Mouse (Mus musculus): ENCODE results near the gene Agmo. TPM values are rescaled to one million over a fixed set of nuclear protein-coding genes. Genes with fewer than 3 reads are reported as not detected.

Gene Agmo
- total RNA-seq (2015), result 0.15 and 0.52 TPM in 2 replicates
- 2.0 TPM in 1 of 2 replicates, not detected in the other for total RNA-seq (2017)

DNA sequence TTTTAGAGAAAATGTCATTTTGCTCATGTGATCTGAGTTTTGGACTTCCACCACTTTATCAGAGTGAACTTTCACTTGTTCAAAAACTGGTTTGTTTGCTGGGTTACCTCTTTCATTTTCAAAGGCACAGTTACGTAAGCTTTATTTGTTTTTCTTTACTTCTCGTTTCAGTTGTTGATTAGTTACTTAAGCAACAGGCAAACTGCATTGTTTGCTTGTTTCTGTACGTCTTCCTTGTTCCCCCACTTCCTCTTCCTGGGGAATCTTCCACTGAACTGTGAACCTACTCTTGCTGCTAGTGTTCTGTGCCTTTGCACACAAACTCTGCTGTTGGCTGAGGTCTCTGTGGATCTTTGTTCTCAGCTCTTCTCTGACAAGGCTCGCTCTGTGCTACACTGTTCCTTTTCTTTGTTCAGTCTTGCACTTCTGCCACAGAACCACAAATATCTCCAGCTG is at the start of gene Agmo:
Gene Agmo, plus strand, starts transcription at position 76 of the 456 bp plus-strand sequence.
- peak; percentile 95 for ATAC-seq (replicated peaks; ENCODE audit: poor library complexity)

DNA sequence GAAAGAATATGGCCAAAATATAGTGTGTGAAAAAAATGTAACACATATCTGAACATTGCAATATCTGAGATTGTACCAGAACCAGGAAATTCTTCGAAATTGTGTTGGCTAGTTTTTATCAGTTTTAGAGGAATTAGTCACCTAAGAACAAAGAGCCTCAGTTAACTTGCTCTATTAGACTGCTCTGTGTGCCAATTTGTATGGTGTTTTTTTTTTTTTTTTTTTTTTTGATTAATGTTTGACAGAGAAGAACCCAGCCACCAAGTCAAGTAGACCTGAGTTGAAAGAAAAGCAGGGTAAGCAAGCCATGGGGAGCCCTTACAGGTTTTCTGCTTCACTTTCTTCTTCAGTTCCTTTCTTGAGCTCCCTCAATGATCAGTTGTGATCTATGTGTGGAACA is 10.3 kb upstream of the Agmo start:
- ATAC-seq (replicated peaks; ENCODE audit: poor library complexity), result no peak

DNA sequence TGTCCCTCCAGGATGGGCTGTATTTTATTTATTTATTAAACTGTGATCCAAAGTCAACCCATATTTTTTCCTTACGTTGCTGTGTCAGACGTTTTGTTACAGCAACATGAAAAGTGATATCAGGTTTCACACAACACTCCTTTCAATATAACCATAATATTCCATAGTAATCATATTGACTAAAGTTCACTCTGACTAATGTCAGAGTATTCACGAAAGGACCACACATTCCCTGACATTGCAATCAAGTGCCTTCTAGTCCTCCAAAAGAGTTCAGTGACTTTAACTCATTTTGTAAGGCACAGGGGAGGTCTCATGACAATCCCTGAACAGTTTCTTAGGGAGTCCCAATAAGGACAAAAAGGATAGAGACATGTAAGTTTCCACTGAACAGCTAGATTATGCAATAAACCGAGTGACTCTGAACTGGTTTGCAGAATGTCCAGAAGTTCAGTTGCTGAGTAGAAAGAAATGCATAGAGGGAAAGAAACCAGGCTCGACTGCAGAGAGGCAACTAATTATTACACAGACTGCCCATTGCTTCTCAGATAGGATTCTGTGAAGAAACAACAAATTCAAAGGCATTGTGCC is 371 bp upstream of the Agmo start:
- peak; percentile 44; the same call in 1 of the 2 replicates for ATAC-seq (replicated peaks; ENCODE audit: poor library complexity)

DNA sequence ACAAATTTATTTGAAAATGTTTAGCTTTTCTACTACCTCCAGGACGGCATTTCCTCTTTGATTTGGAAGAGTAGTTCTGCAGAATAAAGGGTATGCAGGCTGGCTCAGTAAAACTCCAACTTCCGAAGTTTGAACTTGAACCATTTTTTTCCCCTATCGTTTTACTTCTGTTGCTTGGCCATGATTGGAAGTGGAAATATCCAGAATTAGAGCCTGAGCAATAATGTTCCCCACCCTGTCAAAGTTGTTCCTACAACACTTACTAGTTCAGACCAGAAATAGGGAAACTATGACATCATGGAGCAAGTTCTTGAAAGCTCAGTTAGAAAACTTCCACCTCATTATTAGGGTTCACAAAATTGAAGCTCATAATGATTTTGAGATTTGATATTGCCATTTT is 1.0 kb downstream of the Agmo start:
- ATAC-seq (replicated peaks; ENCODE audit: poor library complexity), result no peak

DNA sequence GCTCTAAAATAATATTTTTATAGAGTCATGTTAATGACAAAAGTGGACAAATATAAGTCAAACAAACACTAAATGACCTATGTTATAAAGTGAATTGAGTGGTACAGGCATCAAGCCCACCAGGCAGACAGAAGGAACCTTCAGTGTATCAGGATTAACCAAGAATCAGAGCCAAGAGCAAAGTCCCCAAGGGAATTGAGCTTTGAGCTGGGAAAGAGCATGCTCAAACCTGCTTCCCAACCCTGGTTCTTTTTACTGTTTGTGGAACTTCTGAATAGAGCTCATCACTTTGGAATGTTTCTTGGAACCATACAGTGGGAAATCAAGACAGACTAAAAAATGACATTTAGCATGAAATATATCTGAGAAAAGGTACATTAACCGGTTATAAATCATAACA is 3.4 kb downstream of the Agmo start:
- no peak for ATAC-seq (replicated peaks; ENCODE audit: poor library complexity)

DNA sequence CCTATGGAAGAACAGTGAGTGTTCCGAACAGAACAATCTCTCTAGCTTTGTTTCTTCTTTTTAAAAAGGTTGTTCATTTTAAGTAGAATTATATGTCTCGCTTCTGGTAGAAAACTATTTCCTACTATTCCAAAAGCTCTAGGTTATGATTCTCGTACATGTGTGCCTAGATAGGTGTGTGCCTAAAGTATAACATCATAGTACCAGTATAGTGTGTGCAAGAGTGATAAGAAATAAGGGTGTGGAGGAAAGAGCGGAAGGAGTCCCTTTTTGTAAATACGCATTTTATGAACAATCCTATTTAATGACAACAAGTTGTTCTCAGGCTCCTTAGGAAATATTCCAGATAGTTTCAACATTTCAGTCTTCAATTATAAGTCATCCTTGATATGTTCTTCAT is 10.2 kb downstream of the Agmo start:
- ATAC-seq (replicated peaks; ENCODE audit: poor library complexity), result no peak

DNA sequence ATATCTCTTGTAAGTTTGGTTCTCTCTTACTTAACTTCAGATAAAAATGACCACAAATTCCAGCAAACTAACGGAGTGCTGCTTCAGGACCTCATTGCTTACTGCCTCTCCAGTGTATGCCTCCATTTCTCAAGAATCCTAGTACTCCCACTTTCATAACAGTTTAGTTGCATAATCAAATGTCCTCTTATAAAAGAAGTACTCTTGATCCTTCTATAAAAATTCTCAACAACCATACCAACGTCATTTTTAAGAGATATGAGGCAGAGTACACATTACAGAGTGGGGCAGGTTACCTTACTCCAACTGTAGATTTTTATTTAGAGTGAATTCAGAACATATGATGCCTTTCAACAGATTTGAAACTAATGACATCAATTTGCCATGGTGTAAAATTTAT is 15.7 kb downstream of the Agmo start:
- no peak for ATAC-seq (replicated peaks; ENCODE audit: poor library complexity)

DNA sequence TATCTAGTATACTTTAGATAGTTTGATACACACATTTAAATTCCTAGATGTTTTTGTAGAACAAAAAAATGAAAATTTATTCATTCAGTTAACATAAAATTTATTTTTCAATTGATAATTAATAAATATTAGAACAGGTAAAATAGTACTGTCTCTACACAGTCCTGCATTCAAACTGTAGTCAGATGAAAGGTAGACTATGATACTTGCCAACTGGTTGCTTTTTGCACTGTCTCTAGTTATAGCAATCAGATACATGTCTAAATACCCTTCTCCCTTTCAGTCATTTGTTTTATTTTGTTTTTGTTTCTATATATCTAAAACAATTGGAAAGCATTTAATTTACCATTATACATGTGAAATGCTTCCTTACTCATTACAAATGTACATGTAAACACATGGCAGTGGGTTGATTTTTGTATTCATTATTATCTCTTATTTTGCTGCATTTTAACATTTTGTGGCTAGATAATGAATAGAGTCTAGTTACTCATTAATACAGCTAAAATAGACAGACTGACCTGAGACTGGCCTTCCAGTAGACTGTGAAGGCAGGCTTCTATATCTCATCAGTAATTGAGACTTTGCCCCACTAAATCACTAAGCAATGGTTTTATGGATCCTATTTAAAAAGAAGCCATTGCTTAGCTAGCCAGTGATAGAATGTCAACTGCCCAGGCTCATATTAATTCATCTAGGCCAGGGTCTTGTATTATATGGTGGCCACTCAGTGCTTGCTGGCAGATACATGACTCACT is 18.5 kb downstream of the Agmo start:
- ATAC-seq (replicated peaks; ENCODE audit: poor library complexity), result no peak

DNA sequence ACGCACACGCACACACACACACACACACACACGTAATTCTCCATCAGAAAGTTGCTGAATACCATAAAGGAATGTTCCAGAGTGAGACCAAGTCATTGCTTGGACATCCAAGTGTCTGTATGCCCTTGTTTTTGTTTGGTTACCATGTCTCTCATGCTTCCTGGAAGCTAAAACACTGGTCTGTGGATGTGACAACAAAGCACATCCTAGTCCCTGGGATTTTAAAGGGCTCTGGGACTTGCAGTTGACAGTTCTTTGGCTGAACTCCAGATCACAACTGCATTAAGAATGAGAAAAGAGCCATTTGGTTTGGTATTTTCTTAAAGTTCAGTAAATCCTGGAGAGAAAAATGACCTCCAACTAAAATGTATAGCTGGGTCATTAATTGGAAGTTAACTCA is 22.2 kb downstream of the Agmo start:
- ATAC-seq (replicated peaks; ENCODE audit: poor library complexity), result no peak

DNA sequence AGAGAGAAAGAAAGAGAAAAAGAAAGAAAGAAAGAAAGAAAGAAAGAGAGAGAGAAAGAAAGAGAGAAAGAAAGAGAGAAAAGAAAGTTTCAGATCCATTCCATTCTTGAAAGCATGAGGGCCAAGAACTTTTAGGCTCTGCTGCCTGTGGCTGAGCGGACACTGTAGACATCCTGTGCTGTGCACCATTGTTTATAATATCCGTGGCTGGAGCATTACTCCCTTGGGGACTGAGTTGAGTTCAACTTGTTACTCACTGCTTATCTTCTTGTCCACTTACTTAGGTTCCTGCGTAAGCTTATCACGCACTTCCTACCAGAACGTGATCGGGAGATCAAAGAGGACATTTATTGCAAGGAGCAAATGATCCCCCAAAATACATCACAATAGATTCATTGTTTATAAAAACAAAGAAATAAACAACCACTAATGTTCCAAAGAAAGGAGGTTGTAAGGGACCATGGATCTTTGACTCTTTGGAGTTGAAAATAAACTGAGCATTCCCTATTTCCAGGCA is 27.3 kb downstream of the Agmo start:
- no peak for ATAC-seq (replicated peaks; ENCODE audit: poor library complexity)

DNA sequence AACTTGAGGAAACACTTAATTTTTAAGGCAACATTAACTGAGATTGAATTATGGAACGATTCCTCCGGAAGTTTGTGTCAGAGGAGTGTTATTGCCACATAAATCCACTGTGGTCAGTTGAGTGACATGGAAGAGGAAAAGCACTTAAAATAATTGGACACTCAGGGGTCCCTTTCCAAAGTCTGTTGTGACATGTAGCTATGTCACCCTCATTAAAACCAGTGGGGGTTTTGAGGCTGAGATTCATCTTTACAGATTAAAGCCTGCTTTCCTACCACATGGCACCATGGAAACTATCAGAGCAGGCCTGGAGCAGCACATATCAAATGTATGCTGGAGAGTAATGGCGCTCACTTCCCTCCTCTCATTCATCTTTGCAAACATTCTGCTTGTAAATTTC is 31.2 kb downstream of the Agmo start:
- ATAC-seq (replicated peaks; ENCODE audit: poor library complexity), result no peak; the same call in 1 of the 2 replicates

DNA sequence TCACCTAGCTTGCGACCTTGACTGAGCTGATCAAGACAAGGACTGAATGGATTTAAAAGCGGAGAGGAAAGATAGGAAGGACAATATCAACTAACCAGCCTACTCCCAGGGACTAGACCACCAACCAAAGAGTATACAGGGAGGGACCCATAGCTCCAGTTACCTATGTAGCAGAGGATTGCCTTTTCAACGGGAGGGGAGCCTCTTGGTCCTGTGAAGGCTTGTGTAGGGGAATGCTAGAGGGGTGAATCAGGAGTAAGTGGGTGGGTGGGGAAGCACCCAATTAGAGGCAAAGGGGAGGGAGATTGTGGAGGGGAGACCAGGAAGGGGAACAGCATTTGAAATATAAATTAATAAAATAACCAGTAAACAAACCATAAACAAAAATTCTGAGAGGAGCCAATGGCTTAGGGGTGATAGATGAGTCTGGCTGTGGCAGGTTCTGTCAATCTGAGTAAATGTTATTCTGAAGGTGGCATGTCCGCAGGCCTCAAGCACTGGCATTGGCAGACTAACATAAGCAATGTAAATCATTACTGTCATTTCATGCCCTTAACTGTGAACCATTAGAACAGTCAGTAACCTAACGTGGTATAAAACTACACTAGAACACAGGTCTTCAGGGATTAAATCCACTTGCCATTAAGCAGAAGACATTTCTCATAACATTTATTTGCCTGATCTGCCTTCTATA is 32.7 kb downstream of the Agmo start:
- no peak for ATAC-seq (replicated peaks; ENCODE audit: poor library complexity)

DNA sequence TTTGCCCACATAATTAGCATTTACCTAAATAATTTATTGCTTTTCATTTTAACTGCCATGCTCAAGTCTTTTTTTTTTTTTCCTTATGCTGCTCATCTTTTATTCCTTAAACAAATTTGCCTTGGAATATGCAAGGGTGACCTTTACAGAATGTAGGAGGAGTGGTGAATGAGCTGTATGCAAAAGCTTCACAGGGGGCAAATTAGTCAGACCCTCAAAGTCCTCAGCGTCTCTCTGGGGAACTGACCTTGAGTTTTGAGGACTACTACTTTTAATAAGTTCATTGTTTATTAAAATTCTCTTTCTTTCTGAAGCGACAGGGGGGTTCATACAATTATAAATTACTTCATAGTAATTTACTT is 33.2 kb downstream of the Agmo start:
- ATAC-seq (replicated peaks; ENCODE audit: poor library complexity), result no peak

DNA sequence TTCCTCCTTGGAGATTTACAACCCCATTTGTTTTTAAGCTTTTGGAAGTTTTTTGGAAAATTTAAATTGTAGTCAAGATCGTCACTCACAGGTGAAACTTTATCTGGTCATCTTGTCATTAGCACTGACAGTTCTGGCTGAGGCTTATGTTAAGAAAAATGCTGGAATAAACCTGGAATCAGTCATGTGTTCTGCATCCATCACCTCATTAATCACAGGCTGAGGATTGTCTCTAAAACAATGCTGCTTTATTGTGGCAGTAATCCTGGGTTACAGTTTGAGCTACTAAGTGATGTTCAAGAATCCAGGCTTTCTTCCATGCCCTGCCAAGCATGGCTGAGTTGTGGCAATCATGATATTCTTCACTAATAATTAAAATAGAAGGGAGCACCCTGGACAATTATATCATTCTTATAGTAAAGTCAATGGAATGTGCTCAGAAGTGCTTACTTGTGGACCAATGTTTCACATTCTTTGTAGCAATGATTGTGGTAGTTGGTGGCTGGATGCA is 65.6 kb downstream of the Agmo start:
- ATAC-seq (replicated peaks; ENCODE audit: poor library complexity), result no peak

DNA sequence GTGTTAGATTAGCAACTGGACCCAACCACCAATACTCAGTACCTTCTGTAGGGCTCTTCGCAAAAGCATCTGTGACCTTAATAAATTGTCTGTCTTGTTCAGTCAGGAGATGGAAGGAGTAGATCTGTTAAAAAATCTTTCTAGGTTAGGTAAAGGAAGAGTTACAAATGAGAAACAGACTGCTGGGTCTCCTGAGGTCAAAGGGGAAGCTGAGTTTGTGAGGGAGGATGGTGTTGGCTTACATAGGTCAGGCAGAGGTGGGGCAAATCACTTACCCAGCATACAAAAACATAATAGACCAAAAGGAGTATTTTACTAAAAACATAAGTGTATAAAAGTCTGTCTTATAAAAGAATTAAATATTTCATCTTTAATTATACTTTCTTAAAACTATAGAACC is 69.3 kb downstream of the Agmo start:
- ATAC-seq (replicated peaks; ENCODE audit: poor library complexity), result no peak

DNA sequence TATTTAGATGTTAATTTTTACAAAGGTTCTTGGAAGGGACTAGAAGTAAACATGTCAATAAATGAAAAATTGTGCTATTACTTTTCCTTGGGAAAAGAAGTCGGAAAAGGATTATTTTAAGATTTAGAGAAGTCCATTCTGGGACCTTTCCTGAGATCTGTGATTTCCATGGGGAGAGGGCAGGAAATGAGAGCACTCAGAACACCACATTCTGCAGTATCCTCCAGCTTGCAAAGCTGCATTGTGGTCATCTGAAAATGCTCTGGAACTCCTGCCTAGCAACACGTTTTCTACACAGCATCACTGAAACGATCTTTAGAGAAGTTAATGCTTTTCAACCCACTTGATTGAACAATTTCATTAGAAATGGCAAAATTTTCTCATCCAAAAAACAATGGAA is 81.4 kb downstream of the Agmo start:
- ATAC-seq (replicated peaks; ENCODE audit: poor library complexity), result no peak

DNA sequence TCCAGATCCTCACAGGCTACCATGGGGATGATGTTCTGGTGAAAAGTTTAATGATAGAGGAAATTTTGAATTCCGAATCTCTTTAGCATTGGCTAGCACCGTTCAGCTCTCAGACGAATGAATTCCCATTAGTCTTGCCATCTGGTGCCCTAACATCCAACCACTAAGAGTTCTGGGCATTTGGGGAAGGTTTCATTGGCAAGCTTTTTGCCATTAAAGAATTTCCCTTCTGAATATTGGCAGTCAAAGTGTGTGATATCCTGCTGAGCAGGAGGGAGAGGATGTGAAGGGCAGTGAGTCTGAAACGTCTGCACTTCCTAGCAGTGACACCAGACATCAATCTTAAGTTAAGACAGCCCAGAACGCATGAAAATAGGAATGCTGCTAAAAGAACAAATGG is 93.5 kb downstream of the Agmo start:
- ATAC-seq (replicated peaks; ENCODE audit: poor library complexity), result no peak

DNA sequence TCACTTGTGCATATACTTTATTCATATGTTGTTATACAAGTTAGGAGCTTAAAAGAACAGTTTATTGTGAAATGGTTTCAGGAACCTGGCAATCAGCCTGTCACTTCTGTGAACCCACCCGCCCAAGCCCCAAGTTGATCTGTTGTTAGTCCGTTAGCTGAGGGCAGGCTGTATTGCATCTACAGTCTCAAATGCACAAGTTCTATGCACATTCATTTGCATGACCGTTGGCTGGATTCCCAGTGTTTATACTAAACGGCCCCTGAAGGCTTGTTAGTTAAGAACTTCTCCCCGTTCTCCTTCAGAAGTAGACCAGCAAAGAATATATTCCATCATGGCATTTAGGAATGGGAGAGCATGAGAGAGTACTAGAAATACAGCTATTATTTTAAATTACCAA is 102.8 kb downstream of the Agmo start:
- no peak for ATAC-seq (replicated peaks; ENCODE audit: poor library complexity)

DNA sequence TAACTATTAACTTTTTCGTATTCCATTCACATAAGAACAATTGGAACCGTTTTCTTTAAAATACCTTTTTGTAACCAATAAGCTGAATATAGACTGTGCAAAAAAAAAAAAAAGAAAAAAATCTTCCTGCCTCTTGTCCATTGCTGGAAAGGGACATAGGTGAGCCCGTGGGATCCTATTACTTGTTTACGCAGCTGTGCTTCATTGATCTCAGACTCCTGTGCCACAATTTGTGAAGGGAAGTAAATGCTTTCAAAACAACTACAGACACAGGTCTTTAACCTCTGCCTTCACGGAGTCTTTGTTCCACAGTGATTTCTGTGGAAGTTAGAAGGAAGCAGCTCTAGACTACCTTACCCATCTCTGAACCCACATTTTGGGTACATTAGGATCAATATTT is 104.3 kb downstream of the Agmo start:
- ATAC-seq (replicated peaks; ENCODE audit: poor library complexity), result no peak

DNA sequence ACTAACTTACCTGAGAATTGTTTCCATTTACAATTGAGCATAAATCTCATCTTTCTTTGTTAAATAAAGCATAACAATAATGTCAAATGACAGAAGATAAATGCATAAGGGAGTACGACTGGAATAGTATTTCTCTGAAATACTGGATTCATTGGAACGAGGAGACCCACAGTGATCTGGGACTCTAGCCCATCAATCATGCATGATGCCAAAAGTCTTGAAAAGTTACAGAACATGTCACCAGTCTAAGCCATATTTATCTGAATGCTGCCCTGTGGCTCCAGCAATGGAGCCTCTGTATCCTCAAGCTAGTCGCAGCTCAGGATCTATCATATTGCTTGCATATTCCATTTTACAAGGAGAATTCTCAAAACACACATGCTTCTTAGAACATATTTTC is 150.9 kb downstream of the Agmo start:
- ATAC-seq (replicated peaks; ENCODE audit: poor library complexity), result no peak

DNA sequence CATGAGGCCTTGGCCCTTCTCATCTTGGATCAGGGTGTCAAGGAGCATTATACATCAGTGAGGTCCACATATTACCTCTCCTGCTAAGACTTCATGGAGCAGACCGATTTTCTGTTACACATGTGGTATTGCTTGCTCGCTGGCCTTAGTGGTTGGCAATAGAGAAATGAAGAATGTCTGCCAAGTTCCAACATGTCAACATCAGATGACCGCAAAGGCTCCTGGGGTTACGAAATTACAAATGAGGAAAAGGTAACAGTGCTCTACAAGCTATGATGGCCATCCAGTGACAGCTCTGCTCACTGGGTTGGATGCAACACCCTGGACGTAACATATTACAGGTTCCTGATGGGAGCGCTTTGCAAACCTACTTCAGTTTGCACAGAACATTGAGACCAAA is 161.1 kb downstream of the Agmo start:
- no peak for ATAC-seq (replicated peaks; ENCODE audit: poor library complexity)

DNA sequence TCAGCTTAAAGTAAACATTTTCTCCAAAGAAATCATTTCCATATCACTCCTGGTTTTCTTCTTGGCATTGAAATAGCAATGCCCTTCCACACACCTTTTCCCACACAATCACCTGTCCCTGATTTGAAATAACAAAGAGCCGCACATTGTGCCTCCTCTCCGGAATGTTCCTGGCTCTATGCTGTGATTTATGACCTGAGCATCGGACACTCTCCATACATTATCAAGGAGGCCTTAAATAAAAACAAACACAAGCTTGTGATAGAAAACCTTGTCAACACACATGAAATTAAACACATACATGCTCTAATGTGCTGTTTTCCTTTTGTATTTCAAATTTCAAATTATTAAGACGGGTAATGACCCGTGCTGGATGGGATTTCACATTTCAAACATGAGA is 184.9 kb downstream of the Agmo start:
- no peak for ATAC-seq (replicated peaks; ENCODE audit: poor library complexity)

Data from megakaryocyte progenitor cell, adult 5-6 weeks (primary cell).